Mouse (Mus musculus): ENCODE results near the gene Polr1d. TPM values are rescaled to one million over a fixed set of nuclear protein-coding genes. Genes with fewer than 3 reads are reported as not detected.

Gene Polr1d
- polyA plus RNA-seq, 1 experiment from 2014 or later: 129 TPM

DNA sequence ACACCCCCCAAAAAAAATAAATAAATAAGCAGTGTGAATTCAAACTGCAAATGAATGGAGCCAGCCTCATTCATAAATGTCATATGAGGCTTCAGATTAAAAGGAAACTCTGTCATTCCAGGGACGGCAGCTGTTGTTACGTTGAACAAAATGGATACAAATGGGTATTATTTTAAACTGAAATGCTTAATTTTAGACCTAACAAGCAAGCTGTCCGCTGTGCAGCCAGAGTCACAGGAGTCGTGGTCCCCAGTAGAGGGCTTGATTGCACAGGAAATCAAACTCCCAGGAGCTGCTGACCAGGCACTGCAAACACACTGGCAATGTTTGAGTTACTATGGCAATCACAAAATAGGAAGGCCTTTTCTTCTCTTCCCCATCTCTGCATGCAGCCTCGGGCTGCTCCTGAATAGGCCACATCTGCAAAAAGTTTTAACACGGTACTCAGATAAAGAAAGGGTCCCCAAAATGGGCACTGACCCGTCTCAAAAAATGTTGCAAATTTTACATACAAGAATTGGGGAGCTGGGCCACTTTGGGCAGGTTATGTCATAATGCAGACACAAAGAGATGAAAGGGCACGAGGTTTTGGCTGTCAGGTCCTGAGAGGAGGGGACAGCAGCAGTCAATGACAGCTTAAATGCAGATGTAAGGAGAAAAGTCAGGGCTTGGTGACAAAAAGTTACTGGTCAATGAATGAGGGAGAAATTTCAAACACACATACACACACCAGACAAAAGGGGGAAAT lies 57.7 kb downstream of the Polr1d start:
- no peak for DNase-seq (ENCODE audit: low spot score)
- WGBS: 55% methylated on average over 8 of the region's 8 CpGs
- no peaks in the 10 kb centered on the region for H3K9me3 ChIP-seq (replicated peaks)
- no peaks in the 10 kb centered on the region for H3K36me3 ChIP-seq
- no peaks in the 10 kb centered on the region for H3K27me3 ChIP-seq (ENCODE audit: low read depth, poor library complexity, severe bottlenecking)
- H3K4me1 ChIP-seq: peaks cover 13% of the 10 kb centered on the region
- H3K4me3 ChIP-seq: no peak overlapping the region
- H3K27ac ChIP-seq: no peak overlapping the region

- Histone ChIP-seq H3K4me3 (no peak overlapping the region), H3K27ac (no peak overlapping the region), H3K27me3 (ENCODE audit: low read depth, poor library complexity, severe bottlenecking) (no peaks in the 10 kb centered on the region), H3K4me1 (peaks cover 13% of the 10 kb centered on the region), H3K9me3 (replicated peaks) (no peaks in the 10 kb centered on the region), H3K36me3 (no peaks in the 10 kb centered on the region)
- WGBS: 87% methylated on average over 3 of the region's 3 CpGs
- DNase-seq (ENCODE audit: low spot score): no peak
Measured at GRCm38 (mm10) chr5:147135089-147135446, 58.2 kb downstream of the Polr1d start.

DNA sequence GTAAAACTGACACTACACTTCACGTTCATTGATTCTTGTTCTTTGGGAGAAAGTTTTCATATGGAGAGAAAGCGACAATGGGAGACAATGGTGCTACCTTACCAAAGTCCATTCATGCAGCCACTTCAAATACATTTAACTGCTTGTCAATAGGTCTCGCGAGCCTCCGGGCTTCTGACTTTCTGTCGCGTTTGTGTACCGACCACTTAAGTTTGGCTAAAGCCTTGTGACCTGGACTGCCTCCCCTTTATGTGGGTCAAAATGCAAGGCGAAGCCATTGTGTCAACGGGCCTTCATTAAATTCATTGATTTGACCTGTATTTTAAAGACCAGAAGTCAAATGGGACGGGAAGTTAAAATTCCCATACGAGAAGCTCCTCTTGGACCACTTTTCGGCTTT lies 59.1 kb downstream of the Polr1d start:
- H3K4me1 ChIP-seq: peaks cover 13% of the 10 kb centered on the region
- 77% methylated on average over 13 of the region's 13 CpGs for WGBS
- no peaks in the 10 kb centered on the region for H3K36me3 ChIP-seq
- no peak for DNase-seq (ENCODE audit: low spot score)
- no peaks in the 10 kb centered on the region for H3K9me3 ChIP-seq (replicated peaks)
- no peak overlapping the region for H3K4me3 ChIP-seq
- no peaks in the 10 kb centered on the region for H3K27me3 ChIP-seq (ENCODE audit: low read depth, poor library complexity, severe bottlenecking)
- H3K27ac ChIP-seq: no peak overlapping the region

DNA sequence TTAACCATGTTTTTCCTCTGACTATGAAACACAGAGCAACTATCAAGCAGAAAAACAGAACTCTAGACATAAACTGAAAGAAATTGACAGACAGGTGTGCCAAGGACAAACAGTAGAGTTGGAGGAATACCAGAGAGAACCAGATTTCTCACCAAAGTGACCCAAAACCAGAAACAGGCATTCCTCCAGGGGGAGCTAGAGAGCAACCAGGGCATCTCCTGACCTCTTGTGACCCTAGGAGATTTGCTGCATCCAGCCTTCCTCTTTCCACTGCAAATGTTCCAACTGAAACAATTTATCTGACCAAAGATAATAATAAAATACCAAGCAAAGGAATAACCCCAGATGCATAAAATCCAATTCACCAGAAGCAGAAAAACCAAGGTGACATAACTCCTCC lies 70.5 kb downstream of the Polr1d start:
- no peak for DNase-seq (ENCODE audit: low spot score)

GRCm38 (mm10) chr5:147154806-147155371 lies 78.0 kb downstream of the Polr1d start:
- Histone ChIP-seq H3K4me3 (no peak overlapping the region), H3K36me3 (no peaks in the 10 kb centered on the region), H3K4me1 (peaks cover 20% of the 10 kb centered on the region), H3K27me3 (ENCODE audit: low read depth, poor library complexity, severe bottlenecking) (peaks cover 20% of the 10 kb centered on the region; the same call in 1 of the 2 replicates), H3K9me3 (replicated peaks) (no peaks in the 10 kb centered on the region), H3K27ac (no peak overlapping the region)
- DNase-seq (ENCODE audit: low spot score): peak; percentile 42
- 4% methylated on average over 13 of the region's 13 CpGs for WGBS

More for the DNA sequence above, 70.5 kb downstream of the Polr1d start:
- Histone ChIP-seq H3K4me3 (no peak overlapping the region), H3K9me3 (replicated peaks) (no peaks in the 10 kb centered on the region), H3K4me1 (no peaks in the 10 kb centered on the region), H3K27me3 (ENCODE audit: low read depth, poor library complexity, severe bottlenecking) (no peaks in the 10 kb centered on the region), H3K36me3 (no peaks in the 10 kb centered on the region), H3K27ac (no peak overlapping the region)

- Histone ChIP-seq H3K9me3 (replicated peaks) (no peaks in the 10 kb centered on the region), H3K27ac (no peak overlapping the region), H3K4me3 (0 out of 2 replicates have a peak overlapping the region, but pooled peaks have one; percentile 5), H3K36me3 (no peaks in the 10 kb centered on the region), H3K4me1 (peaks cover 20% of the 10 kb centered on the region), H3K27me3 (ENCODE audit: low read depth, poor library complexity, severe bottlenecking) (peaks cover 20% of the 10 kb centered on the region; the same call in 1 of the 2 replicates)
- peak; percentile 39 for DNase-seq (ENCODE audit: low spot score)
- WGBS: 4% methylated on average over 13 of the region's 13 CpGs
Measured at GRCm38 (mm10) chr5:147155449-147156133, 78.7 kb downstream of the Polr1d start.

DNA sequence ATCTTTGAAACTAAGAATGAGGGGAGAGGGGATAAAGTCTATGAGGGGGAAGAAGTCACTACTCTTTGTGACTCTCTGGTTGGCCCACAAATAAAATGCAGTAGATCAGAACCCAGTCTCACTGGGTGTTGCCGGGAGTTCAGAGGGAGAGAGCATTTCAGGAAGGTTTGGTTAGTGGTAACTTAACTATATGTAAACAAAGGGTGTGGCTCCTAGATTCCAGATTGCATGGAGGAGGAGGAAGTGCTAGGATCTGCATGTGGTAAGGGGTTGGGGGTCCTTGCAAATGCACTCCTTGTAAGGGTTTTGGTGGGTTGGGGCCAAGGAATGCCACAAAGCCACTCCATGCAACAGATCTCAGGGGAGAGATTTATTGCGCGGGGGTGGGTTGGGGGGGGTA lies 79.5 kb downstream of the Polr1d start:
- H3K27ac ChIP-seq: no peak overlapping the region
- 27% methylated on average over 3 of the region's 3 CpGs for WGBS

DNA sequence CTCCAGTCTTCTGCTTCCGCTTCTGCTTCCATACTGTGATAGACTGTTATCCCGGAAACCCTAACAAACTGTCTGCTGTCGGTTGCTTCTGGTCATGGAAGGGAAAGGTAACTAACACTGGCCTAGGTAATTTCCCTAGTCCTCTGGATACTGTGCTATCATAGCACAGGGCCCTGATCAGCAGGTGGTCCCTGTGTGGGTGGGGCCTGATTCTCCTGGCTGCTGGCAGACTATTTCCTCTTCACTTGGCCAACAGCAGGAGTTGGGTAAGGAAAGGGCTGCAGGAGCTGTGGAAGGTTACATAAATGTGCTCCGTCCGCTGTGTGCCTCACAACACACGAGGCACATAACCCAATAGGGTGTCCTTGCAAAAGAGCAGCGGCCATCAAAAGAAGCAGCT lies 80.6 kb downstream of the Polr1d start:
- Histone ChIP-seq H3K4me1 (peaks cover 20% of the 10 kb centered on the region), H3K4me3 (no peak overlapping the region), H3K27me3 (ENCODE audit: low read depth, poor library complexity, severe bottlenecking) (peaks cover 20% of the 10 kb centered on the region; the same call in 1 of the 2 replicates), H3K9me3 (replicated peaks) (no peaks in the 10 kb centered on the region), H3K27ac (no peak overlapping the region), H3K36me3 (no peaks in the 10 kb centered on the region)
- DNase-seq (ENCODE audit: low spot score): no peak
- 75% methylated on average over 7 of the region's 7 CpGs for WGBS

More for the DNA sequence above, 79.5 kb downstream of the Polr1d start:
- H3K36me3 ChIP-seq: no peaks in the 10 kb centered on the region
- DNase-seq (ENCODE audit: low spot score): no peak
- no peaks in the 10 kb centered on the region for H3K9me3 ChIP-seq (replicated peaks)
- H3K27me3 ChIP-seq (ENCODE audit: low read depth, poor library complexity, severe bottlenecking): peaks cover 20% of the 10 kb centered on the region; the same call in 1 of the 2 replicates
- peaks cover 20% of the 10 kb centered on the region for H3K4me1 ChIP-seq
- no peak overlapping the region for H3K4me3 ChIP-seq

- no peak overlapping the region for H3K4me3 ChIP-seq
- peaks cover 15% of the 10 kb centered on the region; the same call in 1 of the 2 replicates for H3K27me3 ChIP-seq (ENCODE audit: low read depth, poor library complexity, severe bottlenecking)
- no peak overlapping the region for H3K27ac ChIP-seq
- H3K9me3 ChIP-seq (replicated peaks): no peaks in the 10 kb centered on the region
- H3K36me3 ChIP-seq: no peaks in the 10 kb centered on the region
- peaks cover 20% of the 10 kb centered on the region for H3K4me1 ChIP-seq
- no peak for DNase-seq (ENCODE audit: low spot score)
- 87% methylated on average over 6 of the region's 6 CpGs for WGBS
Measured at GRCm38 (mm10) chr5:147159320-147159719, 82.5 kb downstream of the Polr1d start.

DNA sequence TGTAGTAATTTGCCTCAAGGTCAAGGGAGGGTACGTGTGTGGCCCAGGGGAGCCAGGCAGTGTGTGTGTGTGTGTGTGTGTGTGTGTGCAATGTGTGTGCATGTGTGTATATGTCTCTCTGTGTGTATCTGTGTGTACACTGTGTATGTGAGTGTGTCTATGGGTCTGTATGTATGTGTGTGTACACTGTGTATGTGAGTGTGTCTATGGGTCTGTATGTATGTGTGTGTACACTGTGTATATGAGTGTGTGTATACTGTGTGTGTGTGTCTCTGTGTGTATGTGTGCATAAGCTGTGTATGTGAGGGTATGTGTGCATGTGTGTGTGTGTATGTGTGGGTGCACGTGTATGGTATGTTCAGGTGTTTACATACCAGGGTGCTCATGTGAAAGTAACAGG lies 82.9 kb downstream of the Polr1d start:
- WGBS: 95% methylated on average over 2 of the region's 2 CpGs
- H3K9me3 ChIP-seq (replicated peaks): no peaks in the 10 kb centered on the region
- peaks cover 16% of the 10 kb centered on the region for H3K4me1 ChIP-seq
- DNase-seq (ENCODE audit: low spot score): no peak
- peaks cover 15% of the 10 kb centered on the region; the same call in 1 of the 2 replicates for H3K27me3 ChIP-seq (ENCODE audit: low read depth, poor library complexity, severe bottlenecking)
- no peaks in the 10 kb centered on the region for H3K36me3 ChIP-seq
- H3K27ac ChIP-seq: no peak overlapping the region
- H3K4me3 ChIP-seq: no peak overlapping the region

Other genes with a start within 250 kb of the Polr1d start
- gene Rpl21, start 244.2 kb upstream of the Polr1d start, polyA plus RNA-seq (2016; fragmentation: Nextera tagmentation; extraction: Ambion mirVana): 536 and 605 TPM in 2 replicates
- gene Rasl11a, start 232.0 kb upstream of the Polr1d start, polyA plus RNA-seq (2016; fragmentation: Nextera tagmentation; extraction: Ambion mirVana): 30.9 and 40.1 TPM in 2 replicates
- 141 and 159 TPM in 2 replicates for gene Gtf3a, start 128.4 kb upstream of the Polr1d start, polyA plus RNA-seq (2016; fragmentation: Nextera tagmentation; extraction: Ambion mirVana)
- gene Mtif3, start 113.2 kb upstream of the Polr1d start, polyA plus RNA-seq (2016; fragmentation: Nextera tagmentation; extraction: Ambion mirVana): 19.1 and 21.0 TPM in 2 replicates
- gene Lnx2, start 464 bp upstream of the Polr1d start, polyA plus RNA-seq (2016; fragmentation: Nextera tagmentation; extraction: Ambion mirVana): 10.4 and 12.0 TPM in 2 replicates
- gene Gsx1, start 111.6 kb downstream of the Polr1d start, polyA plus RNA-seq (2016; fragmentation: Nextera tagmentation; extraction: Ambion mirVana): not detected in 2 replicates
- not detected in 2 replicates for gene Pdx1, start 192.9 kb downstream of the Polr1d start, polyA plus RNA-seq (2016; fragmentation: Nextera tagmentation; extraction: Ambion mirVana)
- 0.06 and 0.16 TPM in 2 replicates for gene Cdx2, start 230.2 kb downstream of the Polr1d start, polyA plus RNA-seq (2016; fragmentation: Nextera tagmentation; extraction: Ambion mirVana)
- not detected in 2 replicates for gene Urad, start 245.4 kb downstream of the Polr1d start, polyA plus RNA-seq (2016; fragmentation: Nextera tagmentation; extraction: Ambion mirVana)